Mouse (Mus musculus): ENCODE measurements at regions not wholly inside any gene's neighbourhood (a gene's known extent, or its start where the extent isn't known, plus 50 kb on each side); places are given as distances from the start of the nearest gene placed in this dataset.

- Histone ChIP-seq H3K36me3 (ENCODE audit: control insufficient read depth, insufficient read depth, low read length) (no peaks in the 10 kb centered on the region), H3K4me2 (ENCODE audit: low read length) (no peak overlapping the region), H3K9me3 (ENCODE audit: control insufficient read depth, low read length) (no peaks in the 10 kb centered on the region), H3K27ac (ENCODE audit: low read depth) (no peak overlapping the region), H3K27me3 (replicated peaks; ENCODE audit: control insufficient read depth, insufficient read depth, low read length) (no peaks in the 10 kb centered on the region), H3K4me3 (ENCODE audit: low read depth, low read length) (no peak overlapping the region), H3K4me1 (replicated peaks; ENCODE audit: control insufficient read depth, insufficient read depth, low read length) (no peaks in the 10 kb centered on the region), H3K9ac (ENCODE audit: low read length) (no peak overlapping the region)
- WGBS = 68% methylated on average over 6 of the region's 6 CpGs
- no peak for ATAC-seq (replicated peaks; ENCODE audit: low FRiP score, low TSS enrichment, low read depth)
- DNase-seq (ENCODE audit: low spot score) = no peak
Measured at GRCm38 (mm10) chr3:50665316-50665715, 221.9 kb upstream of the Slc7a11 start.

- Histone ChIP-seq H3K9me3 (ENCODE audit: control insufficient read depth, low read length) (no peaks in the 10 kb centered on the region), H3K4me3 (ENCODE audit: low read depth, low read length) (no peak overlapping the region), H3K36me3 (ENCODE audit: control insufficient read depth, insufficient read depth, low read length) (no peaks in the 10 kb centered on the region), H3K4me2 (ENCODE audit: low read length) (no peak overlapping the region), H3K4me1 (replicated peaks; ENCODE audit: control insufficient read depth, insufficient read depth, low read length) (no peaks in the 10 kb centered on the region), H3K27me3 (replicated peaks; ENCODE audit: control insufficient read depth, insufficient read depth, low read length) (no peaks in the 10 kb centered on the region), H3K27ac (ENCODE audit: low read depth) (no peak overlapping the region), H3K9ac (ENCODE audit: low read length) (no peak overlapping the region)
- ATAC-seq (replicated peaks; ENCODE audit: low FRiP score, low TSS enrichment, low read depth) (no peak), DNase-seq (ENCODE audit: low spot score) (no peak)
- 79% methylated on average over 7 of the region's 7 CpGs for WGBS
Measured at GRCm38 (mm10) chr3:50660966-50661365, 217.6 kb upstream of the Slc7a11 start.

- Histone ChIP-seq H3K9ac (ENCODE audit: low read length) (no peak overlapping the region), H3K4me2 (ENCODE audit: low read length) (no peak overlapping the region), H3K36me3 (ENCODE audit: control insufficient read depth, insufficient read depth, low read length) (no peaks in the 10 kb centered on the region), H3K4me1 (replicated peaks; ENCODE audit: control insufficient read depth, insufficient read depth, low read length) (no peaks in the 10 kb centered on the region), H3K27me3 (replicated peaks; ENCODE audit: control insufficient read depth, insufficient read depth, low read length) (no peaks in the 10 kb centered on the region), H3K27ac (ENCODE audit: low read depth) (no peak overlapping the region), H3K9me3 (ENCODE audit: control insufficient read depth, low read length) (no peaks in the 10 kb centered on the region), H3K4me3 (ENCODE audit: low read depth, low read length) (no peak overlapping the region)
- DNase-seq (ENCODE audit: low spot score) = no peak
- ATAC-seq (replicated peaks; ENCODE audit: low FRiP score, low TSS enrichment, low read depth) = no peak
- WGBS = 88% methylated on average over 3 of the region's 3 CpGs
Measured at GRCm38 (mm10) chr3:50660566-50660965, 217.2 kb upstream of the Slc7a11 start.

- Histone ChIP-seq H3K27me3 (replicated peaks; ENCODE audit: control insufficient read depth, insufficient read depth, low read length) (no peaks in the 10 kb centered on the region), H3K4me2 (ENCODE audit: low read length) (no peak overlapping the region), H3K27ac (ENCODE audit: low read depth) (no peak overlapping the region), H3K36me3 (ENCODE audit: control insufficient read depth, insufficient read depth, low read length) (no peaks in the 10 kb centered on the region), H3K9me3 (ENCODE audit: control insufficient read depth, low read length) (no peaks in the 10 kb centered on the region), H3K4me1 (replicated peaks; ENCODE audit: control insufficient read depth, insufficient read depth, low read length) (no peaks in the 10 kb centered on the region), H3K9ac (ENCODE audit: low read length) (no peak overlapping the region), H3K4me3 (ENCODE audit: low read depth, low read length) (no peak overlapping the region)
- DNase-seq (ENCODE audit: low spot score) = no peak
- WGBS = 67% methylated on average over 2 of the region's 2 CpGs
- no peak for ATAC-seq (replicated peaks; ENCODE audit: low FRiP score, low TSS enrichment, low read depth)
Measured at GRCm38 (mm10) chr3:50657890-50658289, 214.5 kb upstream of the Slc7a11 start.

- ATAC-seq (replicated peaks; ENCODE audit: low FRiP score, low TSS enrichment, low read depth) (no peak), DNase-seq (ENCODE audit: low spot score) (no peak)
- Histone ChIP-seq H3K27me3 (replicated peaks; ENCODE audit: control insufficient read depth, insufficient read depth, low read length) (no peaks in the 10 kb centered on the region), H3K4me2 (ENCODE audit: low read length) (no peak overlapping the region), H3K4me3 (ENCODE audit: low read depth, low read length) (no peak overlapping the region), H3K4me1 (replicated peaks; ENCODE audit: control insufficient read depth, insufficient read depth, low read length) (no peaks in the 10 kb centered on the region), H3K9ac (ENCODE audit: low read length) (no peak overlapping the region), H3K9me3 (ENCODE audit: control insufficient read depth, low read length) (no peaks in the 10 kb centered on the region), H3K27ac (ENCODE audit: low read depth) (no peak overlapping the region), H3K36me3 (ENCODE audit: control insufficient read depth, insufficient read depth, low read length) (no peaks in the 10 kb centered on the region)
- 77% methylated on average over 2 of the region's 2 CpGs for WGBS
Measured at GRCm38 (mm10) chr3:50654441-50654840, 211.0 kb upstream of the Slc7a11 start.

- no peak overlapping the region for H3K9ac ChIP-seq (ENCODE audit: low read length)
- DNase-seq (ENCODE audit: low spot score) (no peak), ATAC-seq (replicated peaks; ENCODE audit: low FRiP score, low TSS enrichment, low read depth) (no peak)
- no peaks in the 10 kb centered on the region for H3K27me3 ChIP-seq (replicated peaks; ENCODE audit: control insufficient read depth, insufficient read depth, low read length)
- 89% methylated on average over 3 of the region's 3 CpGs for WGBS
- H3K27ac ChIP-seq (ENCODE audit: low read depth) = no peak overlapping the region
- H3K9me3 ChIP-seq (ENCODE audit: control insufficient read depth, low read length) = no peaks in the 10 kb centered on the region
- no peaks in the 10 kb centered on the region for H3K4me1 ChIP-seq (replicated peaks; ENCODE audit: control insufficient read depth, insufficient read depth, low read length)
- H3K4me2 ChIP-seq (ENCODE audit: low read length) = no peak overlapping the region
- H3K36me3 ChIP-seq (ENCODE audit: control insufficient read depth, insufficient read depth, low read length) = no peaks in the 10 kb centered on the region
- no peak overlapping the region for H3K4me3 ChIP-seq (ENCODE audit: low read depth, low read length)
Measured at GRCm38 (mm10) chr3:50652265-50652664, 208.9 kb upstream of the Slc7a11 start.

- Histone ChIP-seq H3K9me3 (ENCODE audit: control insufficient read depth, low read length) (no peaks in the 10 kb centered on the region), H3K4me1 (replicated peaks; ENCODE audit: control insufficient read depth, insufficient read depth, low read length) (no peaks in the 10 kb centered on the region), H3K36me3 (ENCODE audit: control insufficient read depth, insufficient read depth, low read length) (no peaks in the 10 kb centered on the region), H3K27ac (ENCODE audit: low read depth) (no peak overlapping the region), H3K27me3 (replicated peaks; ENCODE audit: control insufficient read depth, insufficient read depth, low read length) (no peaks in the 10 kb centered on the region), H3K9ac (ENCODE audit: low read length) (no peak overlapping the region), H3K4me2 (ENCODE audit: low read length) (no peak overlapping the region), H3K4me3 (ENCODE audit: low read depth, low read length) (no peak overlapping the region)
- 77% methylated on average over 2 of the region's 2 CpGs for WGBS
- no peak for ATAC-seq (replicated peaks; ENCODE audit: low FRiP score, low TSS enrichment, low read depth)
- no peak for DNase-seq (ENCODE audit: low spot score)
Measured at GRCm38 (mm10) chr3:50643068-50643467, 199.7 kb upstream of the Slc7a11 start.

GRCm38 (mm10) chr3:50639907-50640323, 196.5 kb upstream of the Slc7a11 start:
- 82% methylated on average over 12 of the region's 12 CpGs for WGBS
- Histone ChIP-seq H3K27me3 (replicated peaks; ENCODE audit: control insufficient read depth, insufficient read depth, low read length) (no peaks in the 10 kb centered on the region), H3K36me3 (ENCODE audit: control insufficient read depth, insufficient read depth, low read length) (no peaks in the 10 kb centered on the region), H3K4me2 (ENCODE audit: low read length) (no peak overlapping the region), H3K4me3 (ENCODE audit: low read depth, low read length) (no peak overlapping the region), H3K9me3 (ENCODE audit: control insufficient read depth, low read length) (no peaks in the 10 kb centered on the region), H3K27ac (ENCODE audit: low read depth) (no peak overlapping the region), H3K4me1 (replicated peaks; ENCODE audit: control insufficient read depth, insufficient read depth, low read length) (no peaks in the 10 kb centered on the region), H3K9ac (ENCODE audit: low read length) (no peak overlapping the region)
- ATAC-seq (replicated peaks; ENCODE audit: low FRiP score, low TSS enrichment, low read depth) = no peak
- no peak for DNase-seq (ENCODE audit: low spot score)

GRCm38 (mm10) chr3:50634457-50635075, 191.2 kb upstream of the Slc7a11 start:
- DNase-seq (ENCODE audit: low spot score) (no peak), ATAC-seq (replicated peaks; ENCODE audit: low FRiP score, low TSS enrichment, low read depth) (no peak)
- H3K27me3 ChIP-seq (replicated peaks; ENCODE audit: control insufficient read depth, insufficient read depth, low read length) = no peaks in the 10 kb centered on the region
- no peak overlapping the region for H3K9ac ChIP-seq (ENCODE audit: low read length)
- no peaks in the 10 kb centered on the region for H3K4me1 ChIP-seq (replicated peaks; ENCODE audit: control insufficient read depth, insufficient read depth, low read length)
- H3K27ac ChIP-seq (ENCODE audit: low read depth) = no peak overlapping the region
- WGBS = 94% methylated on average over 7 of the region's 7 CpGs
- H3K4me3 ChIP-seq (ENCODE audit: low read depth, low read length) = no peak overlapping the region
- H3K36me3 ChIP-seq (ENCODE audit: control insufficient read depth, insufficient read depth, low read length) = no peaks in the 10 kb centered on the region
- no peak overlapping the region for H3K4me2 ChIP-seq (ENCODE audit: low read length)
- no peaks in the 10 kb centered on the region for H3K9me3 ChIP-seq (ENCODE audit: control insufficient read depth, low read length)

All from intestine, embryonic 14.5 days (tissue).